Mouse (Mus musculus) embryo, embryonic 10.5 days (tissue): Measurements from ENCODE around the gene Gm44805.
A peak's percentile ranks its signal among the peaks of the same experiment; 100 is the strongest.

ENCODE experiments used
- DNase-seq: peaks from one replicate; pipeline ENCODE4 v3.0.0-alpha.2; 2015; ENCODE audit warnings: low spot score

The Gm44805 gene

DNA sequence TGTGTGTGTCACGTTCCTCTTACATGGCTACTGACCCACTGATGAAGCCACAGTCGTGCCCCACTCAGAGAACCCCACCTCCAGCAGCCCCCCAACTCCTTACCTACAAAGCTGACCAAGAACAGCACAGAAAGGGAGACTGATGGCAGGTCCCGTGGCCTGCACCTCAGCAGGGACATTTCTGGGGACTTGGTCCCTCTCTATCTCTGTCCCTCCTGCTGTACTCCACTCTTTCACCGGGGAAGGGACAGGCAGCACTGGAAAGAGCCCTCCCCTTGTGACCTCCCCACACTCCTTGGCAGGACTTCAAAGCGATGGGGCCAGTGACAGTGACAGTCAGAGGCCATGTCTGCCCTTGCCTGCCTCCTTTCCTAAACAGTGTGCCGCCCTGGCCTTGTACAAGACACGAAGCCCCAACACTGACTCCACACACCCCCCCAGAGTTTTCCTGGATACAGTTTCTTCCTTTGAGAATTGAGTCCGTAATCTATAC lies at the start of gene Gm44805, which contains the start of gene Apoc4:
TSS of gene Gm44805 (minus strand) at position 222 of the 493 bp plus-strand sequence.
TSS of gene Apoc4 (minus strand) at position 278 of the 493 bp plus-strand sequence.
- DNase-seq: no peak

DNA sequence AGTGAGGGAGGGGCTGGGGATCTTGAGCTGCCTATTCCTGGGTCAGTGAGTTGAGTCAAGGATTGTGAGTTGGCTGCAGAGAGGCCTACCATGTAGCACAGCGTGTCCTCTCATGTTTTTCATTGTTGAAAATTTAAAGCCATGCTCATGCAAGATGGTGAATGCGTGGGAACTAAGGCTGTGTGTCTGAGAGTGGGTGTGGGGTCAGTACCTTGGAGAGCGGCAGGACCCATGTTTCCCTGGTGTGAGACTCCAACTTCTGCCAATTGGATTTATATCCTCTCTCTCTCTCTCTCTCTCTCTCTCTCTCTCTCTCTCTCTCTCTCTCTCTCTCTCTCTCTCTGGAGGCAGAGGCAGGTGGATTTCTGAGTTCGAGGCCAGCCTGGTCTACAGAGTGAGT lies 45.3 kb upstream of the Gm44805 start:
- DNase-seq: no peak

DNA sequence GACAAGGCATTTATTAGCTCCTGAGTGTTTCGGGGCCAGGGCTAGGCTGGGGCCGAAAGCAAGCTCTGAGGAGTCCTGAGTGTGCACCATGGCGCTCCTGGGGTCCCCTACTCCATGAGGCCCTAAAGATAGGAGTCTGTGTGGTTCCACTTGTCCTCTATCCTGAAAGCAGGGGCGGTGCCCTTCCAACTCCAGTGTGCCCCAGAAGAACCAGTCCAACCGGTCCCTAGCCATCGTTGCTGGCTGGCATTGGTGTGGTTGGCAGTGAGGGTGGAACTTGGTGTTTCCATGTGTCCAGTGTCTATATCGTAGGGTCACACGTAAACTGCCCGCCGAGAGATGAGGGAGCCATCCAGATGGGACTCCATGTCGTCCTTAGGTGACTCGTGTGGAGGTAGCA lies 42.9 kb upstream of the Gm44805 start:
- no peak for DNase-seq

DNA sequence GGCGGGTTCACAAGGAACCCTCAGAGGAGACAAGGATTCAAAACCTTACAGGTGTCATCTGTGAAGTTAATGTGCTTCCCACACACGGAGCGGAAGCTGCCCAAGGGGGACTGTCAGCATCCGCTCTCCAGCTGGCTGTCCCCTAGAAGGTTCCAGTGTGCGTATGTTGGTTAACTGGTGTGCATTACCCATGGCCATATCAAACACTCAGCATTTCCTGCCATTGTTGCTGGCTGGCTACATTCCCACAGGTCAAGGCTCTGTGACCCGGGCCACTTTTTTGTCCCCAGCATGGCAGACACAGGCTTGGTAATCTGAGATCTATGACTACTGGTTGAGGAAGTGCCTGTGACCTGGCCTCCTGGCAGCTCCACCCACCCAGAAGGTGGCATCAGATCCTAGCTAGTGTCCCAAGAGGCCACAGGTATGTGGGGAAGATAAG lies 41.6 kb upstream of the Gm44805 start:
- no peak for DNase-seq

DNA sequence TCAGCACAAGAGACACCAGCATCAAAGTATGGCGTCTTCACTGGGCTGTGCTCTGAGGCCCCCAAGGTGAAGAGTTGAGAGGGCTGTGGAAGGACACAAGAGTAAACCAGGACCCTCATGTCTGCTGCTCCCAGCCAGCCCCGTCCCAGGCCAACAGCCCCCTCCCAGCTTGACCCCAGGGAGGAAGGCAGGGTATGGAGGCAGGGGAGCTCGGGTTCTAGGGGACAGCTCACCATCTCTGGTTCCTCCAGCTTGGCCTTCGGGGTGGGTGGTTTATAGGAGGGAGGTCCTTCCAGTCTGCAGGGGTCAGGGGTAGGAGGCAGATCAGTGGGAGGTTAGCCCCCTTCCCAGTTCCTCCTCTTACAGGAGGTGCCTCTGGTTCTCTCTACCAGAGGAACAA lies 38.0 kb upstream of the Gm44805 start:
- DNase-seq: no peak

DNA sequence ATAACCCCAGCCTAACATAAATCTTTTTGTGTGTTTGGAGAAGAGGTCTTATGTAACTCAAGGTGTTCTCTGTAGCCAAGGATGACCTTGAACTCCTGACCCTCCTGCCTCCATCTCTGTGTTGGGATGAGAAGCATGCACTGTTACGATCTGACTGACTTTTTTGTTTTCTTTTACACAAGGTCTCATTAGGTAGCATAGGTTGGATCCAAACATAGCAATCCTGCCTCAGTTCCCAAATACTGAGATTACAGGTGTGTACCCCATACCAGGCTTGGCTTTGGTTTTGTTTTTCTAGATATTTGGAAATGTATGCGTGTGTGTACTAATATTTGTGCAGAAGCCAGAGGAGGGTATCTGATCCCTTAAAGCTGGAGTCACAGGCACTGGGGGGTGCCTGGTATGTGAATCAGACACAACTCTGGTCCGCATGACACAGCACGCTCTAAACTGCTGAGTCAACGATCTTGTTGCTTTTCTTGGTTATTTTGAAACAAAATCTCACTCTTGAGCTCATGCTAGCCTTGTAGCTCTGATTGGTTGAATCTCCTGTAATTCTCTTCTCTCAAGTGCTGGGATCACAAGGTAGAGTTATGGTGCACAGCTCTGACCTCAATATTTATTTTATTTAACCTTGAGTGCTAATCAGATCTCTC lies 37.2 kb upstream of the Gm44805 start:
- DNase-seq: no peak

DNA sequence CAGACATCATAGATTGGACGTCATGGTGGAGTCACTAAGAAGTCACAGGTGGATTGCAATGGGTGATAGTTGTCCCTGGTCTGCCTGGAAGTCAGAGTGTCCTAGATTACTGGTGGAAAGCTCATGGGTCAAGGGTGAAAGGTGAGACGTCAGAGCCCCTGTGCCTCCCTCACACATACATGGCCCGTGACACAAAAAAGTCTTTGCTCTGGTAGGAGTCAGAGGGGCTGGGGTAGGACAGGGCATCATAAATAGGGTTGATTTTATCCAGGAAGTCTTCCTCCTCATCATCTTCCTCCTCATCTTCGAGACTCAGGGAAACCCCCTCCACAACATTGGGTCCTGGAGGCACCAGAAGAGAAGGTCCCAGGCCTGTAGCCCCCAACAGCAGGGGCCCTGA lies 36.1 kb upstream of the Gm44805 start:
- no peak for DNase-seq

DNA sequence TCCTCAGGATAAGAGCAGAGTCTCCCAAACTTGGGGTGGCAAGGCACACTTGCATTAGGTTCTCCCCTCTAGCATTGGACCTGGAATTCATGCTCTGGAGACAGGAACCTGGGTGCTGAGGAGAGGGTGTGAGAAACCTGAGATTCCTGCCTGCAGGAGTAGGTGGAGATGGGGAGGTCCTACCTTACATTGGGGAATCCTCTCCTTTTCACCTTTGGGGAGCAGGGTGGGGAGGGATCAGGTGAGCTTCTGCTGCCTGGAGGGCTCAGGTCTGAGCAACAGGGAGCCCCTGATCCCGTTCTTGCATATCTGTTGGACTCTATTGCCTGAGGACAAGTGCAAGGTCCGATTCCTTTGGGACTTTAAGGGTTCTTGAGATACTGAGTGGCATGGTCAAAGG lies 35.6 kb upstream of the Gm44805 start:
- no peak for DNase-seq

DNA sequence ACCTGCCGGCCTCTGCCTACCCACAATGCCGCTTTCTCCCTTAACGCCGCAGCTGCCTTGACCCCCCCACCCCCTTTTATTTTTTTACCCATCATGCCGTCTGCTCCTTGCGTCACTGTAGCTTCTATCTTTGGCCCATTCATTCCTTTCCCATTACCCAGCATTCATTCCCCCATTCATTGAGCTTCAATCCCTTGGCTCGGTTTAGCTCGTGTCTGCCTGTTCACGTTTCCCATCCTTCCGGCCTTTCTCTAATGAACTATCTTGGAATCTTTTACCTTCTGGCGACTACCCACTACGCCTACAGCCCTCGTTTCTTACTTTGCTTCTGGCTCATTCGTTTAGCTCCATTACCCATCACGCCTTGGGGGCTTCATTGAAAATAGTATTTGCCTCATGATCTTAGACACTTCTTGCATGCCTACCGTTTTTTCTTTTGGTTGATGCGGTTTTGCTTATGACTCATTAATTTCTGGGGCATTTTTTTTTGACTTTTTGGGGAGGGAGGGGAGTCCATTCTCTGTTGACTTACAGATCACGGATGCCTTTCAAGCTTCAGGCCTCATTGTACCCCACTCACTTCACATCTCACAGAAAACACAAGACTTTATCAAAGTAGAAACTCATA lies 34.9 kb upstream of the Gm44805 start:
- DNase-seq: no peak

DNA sequence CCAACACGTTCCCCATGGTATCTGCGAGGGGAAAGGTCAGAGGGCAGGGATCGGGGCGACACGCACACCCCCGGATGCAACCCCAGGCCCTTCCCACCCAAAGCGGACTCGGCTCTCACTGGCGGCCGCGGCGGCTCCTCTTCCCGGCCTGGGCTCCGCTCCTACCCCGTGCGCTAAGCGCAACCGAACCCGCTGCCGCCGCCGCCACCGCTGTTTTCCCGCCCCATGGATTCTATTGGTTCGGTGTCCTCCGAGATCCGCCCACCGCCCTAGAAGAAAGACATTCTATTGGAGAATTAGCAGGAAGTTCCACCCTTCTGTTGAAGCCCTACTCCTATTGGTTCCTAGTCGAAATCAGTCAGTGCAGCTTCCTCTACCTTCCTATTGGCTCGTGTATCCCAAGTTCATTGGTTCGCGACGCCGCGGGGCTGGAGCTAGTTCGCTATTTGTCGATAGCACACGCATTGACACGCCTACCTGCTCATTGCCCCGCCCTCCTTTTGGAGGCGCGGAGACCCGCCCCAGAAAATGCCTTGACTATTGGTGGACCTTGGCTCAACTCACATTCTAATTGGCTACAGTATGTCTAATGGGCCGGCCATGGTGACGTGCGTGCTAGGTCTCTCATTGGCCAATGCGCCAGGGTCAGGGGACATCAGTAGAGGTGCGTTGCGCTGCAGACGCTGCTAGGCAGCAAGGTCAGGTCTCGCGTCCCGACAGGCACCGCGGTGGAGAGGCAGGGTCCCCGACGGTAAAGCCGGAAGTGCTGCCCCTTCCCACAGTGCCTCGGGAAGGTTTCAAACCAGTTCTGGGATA lies 34.2 kb upstream of the Gm44805 start, which contains the start of gene Tomm40:
TSS of gene Tomm40 (minus strand) at position 200 of the 816 bp plus-strand sequence.
- DNase-seq: peak; percentile 100

DNA sequence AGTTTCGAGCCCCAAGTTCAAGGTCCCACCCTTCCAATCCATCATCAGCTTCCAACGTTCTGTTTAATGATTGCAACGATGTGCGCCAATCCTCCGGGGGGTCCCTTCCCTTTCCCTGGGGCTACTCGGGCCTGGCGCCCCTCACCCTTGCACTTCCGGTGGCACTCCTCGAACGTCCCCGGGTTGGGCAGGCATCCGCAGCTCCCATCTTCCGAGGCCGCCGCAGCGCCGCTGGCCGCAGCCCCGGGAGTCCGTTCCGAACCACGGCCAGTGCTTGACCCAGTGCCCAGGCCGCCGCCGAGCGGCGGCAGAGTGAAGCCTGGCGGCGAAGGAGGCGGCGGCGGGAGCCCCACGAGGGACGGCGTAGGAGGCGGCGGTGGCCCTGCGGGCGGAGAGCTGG lies 33.6 kb upstream of the Gm44805 start:
- DNase-seq: no peak

DNA sequence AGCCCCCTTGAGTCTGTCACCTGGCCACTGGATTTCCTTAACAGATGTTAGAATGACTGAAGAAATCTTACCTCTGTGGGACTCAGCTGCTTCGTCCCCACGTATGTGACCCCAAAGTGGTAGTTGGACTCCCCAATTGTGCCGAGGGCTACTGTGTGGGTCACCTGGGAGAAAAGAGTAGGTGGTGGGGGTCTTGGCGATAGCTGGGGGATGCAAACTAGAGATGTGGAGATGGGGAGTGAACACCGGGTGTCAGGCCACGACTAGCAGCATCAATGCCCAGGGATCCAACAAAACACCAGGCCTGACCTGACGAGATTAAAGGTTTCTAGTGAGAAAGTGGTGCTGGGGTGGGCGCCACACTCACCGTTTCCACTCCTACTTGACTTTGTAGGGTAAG lies 32.4 kb upstream of the Gm44805 start:
- no peak for DNase-seq

DNA sequence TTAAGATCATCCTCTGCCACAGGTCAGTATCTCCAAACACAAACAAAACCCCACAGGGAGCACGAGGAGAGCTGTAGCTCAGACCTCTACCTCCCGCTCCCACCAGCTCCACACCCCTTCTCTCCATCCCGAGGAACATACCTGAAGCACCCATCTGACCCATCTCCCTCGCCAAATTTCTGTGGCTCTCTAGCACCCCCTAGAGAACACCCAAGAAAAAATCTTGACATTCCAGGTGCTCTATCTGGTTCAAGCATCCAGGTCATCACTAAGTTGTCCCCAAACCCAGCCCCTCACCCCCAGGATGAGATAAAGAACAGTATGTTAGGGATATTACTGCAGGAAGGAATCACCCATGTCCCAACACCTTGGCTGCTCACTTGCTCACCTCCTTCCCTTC lies 32.0 kb upstream of the Gm44805 start:
- peak; percentile 38 for DNase-seq

DNA sequence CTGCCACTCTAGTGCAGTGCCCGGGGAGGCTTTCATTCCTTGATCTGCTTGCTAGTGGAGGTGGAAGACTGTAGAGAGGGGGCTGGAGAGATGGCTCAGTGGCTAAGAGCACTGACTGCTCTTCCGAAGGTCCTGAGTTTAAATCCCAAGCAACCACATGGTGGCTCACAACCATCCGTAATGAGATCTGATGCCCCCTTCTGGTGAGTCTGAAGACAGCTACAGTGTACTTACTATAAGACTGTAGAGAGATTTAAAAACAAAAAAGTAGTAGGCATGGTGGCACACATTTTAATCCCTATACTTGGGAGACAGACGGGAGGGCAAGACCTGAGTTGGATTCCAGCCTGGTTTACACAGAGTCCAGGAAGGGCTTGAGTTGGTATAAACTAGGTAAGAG lies 31.2 kb upstream of the Gm44805 start:
- DNase-seq: peak; percentile 33

DNA sequence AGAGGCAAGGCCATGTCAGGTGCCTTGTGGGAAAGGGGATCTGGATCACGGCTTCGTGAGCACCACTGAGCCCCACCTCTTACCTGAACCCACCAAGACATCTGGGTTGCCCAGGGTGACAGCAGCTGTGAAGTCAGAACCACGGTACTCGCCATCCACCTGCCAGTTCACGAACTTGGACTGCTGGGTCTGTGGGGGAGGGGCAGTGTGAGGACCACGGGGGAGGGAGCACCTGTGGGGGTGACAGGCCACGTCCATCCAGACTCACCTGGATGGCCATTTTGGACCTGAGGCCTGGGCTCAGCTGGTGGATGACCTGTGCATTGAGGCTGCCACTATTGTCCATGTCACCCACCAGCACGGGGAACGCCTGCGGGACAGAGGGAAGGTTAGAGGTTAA lies 29.4 kb upstream of the Gm44805 start:
- DNase-seq: no peak

DNA sequence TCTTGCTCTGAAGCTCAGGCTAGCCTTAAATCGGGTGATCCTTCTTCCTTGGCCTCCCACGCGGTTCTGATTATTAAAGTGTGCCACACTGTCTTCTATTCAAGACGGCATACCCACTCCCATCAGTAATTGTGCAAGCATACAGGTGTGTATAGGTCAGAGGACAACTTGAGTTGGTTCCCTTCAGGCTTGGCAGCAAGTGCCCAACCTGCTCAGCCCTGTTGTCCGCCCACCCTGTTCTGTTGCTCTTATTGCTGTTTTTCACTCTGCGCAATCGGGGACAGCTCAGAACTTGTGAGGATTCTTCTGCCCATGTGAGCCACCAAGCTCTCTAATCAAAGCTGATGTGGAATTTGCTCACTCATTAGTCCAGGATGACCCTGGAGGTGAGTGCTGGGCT lies 24.0 kb upstream of the Gm44805 start:
- DNase-seq: no peak

DNA sequence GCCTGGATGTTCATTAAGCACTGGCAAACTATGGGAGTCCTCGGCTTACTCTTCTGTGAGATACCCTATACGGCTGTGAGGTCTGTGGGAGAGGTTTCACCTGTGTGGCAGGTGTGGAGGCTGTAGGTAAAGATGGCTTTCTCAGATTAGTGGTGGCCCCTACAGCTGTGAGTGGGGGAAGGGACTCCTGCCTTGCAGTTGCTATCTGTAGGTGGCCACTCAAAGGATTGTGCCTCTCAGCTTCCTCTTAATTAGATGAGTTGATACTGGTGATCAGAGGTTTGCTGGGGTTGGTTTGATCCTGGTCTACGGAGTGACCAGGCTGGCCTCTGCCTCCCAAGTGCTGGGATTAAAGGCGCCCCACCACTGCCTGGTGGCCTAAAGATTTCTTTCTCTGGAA lies 23.3 kb upstream of the Gm44805 start:
- DNase-seq: no peak

DNA sequence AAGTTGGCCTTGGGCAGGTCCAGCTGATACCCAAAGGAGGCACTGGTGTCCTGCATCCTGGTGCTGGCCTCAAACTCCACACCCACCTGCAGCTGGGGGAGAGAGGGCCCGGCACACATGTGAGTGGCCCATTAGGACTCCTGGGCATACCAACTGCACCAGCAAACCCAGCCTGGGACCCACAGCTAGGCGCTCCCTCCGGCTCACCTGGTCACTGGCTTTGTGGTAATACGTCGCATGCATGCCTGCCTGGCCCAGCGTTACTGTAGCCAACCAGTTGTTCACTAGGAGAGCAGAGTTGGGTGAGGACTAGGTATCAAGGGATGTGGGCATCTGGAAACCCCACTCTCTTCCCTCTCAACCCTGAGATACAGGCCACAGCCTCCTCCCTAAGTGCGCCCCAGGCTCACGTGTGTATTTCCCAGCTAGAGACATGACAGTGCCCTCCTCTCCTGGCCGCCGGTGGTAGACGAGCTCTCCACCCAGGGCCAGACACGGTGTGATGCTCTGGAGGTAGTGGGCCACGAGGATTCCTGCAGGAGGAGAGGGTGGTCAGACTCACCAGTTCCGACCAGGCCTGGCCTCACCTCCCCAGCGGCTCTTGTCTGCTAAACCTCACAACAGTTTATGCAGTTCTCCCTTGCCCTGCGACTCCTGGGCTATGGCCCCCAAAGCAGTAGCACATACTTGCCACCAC lies 21.8 kb upstream of the Gm44805 start:
- DNase-seq: no peak

DNA sequence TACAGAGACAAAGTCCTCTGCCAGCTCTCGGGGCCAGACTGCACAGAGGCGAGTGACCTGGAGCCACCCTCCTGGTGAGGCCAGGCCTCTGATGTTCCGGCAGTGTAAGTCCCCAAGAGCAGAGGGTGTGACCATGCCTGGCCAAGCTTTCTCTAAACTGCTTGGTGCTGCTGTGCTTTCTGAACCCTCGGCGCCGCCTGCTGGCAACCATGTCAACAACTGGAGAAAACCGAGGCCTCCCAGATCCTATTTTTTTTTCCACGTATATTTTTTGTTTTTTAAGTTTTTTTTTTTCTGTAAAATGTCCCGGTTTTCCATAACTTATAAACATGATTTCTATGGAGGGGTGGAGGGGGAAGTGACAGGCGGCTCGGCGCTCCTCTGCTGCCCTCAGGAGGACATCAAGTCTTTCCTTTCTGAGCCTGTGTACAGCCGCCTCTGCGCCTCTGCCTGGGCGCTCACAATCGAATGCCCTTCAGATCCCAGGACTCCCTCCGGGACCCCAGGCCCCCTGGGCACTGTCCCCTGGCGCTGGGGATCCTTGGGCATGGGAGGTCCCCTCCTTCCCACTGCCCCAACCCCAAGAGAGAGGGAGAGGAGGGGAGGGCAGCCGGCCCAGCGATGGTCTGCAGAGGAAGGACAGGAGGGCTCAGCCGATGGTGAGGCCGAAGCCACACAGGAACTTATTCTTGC lies 20.0 kb upstream of the Gm44805 start:
- DNase-seq: peak; percentile 80

DNA sequence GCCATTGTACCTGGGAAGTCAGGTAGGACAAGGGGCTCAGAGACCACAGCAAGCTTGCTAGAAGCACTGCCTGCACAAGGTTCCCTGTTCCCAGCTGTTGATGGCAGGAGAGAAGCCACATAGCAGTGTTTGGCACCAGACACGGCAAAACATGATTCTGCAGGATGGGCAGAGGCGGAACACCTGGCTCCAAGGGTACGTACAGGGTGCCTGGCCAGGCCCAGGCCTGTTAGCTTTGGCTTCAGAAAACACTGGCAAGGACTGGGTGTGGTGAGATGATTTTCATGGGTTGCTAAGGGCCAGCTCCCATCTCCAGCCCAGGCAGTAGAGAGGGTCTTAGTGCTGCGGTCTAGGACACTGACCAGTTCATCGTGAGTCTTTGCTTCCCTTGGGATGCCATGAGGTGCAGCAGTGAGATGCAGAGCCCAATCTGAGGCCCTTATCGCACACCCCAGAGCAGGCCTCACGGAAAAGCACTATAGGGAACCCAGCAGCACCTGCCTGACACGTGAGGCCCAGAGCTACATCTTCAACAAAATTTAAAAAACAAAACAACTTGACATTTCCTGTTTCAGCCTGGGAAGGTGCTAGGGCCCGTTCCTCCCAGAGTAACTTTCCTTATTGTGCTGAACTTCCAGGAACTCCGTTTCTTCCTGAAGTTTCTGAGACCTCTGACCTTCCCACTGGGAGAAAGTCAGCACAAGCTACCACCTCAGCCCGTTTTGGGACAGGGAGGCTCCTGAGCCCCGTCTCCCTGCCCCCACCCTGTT lies 19.3 kb upstream of the Gm44805 start:
- DNase-seq: no peak

DNA sequence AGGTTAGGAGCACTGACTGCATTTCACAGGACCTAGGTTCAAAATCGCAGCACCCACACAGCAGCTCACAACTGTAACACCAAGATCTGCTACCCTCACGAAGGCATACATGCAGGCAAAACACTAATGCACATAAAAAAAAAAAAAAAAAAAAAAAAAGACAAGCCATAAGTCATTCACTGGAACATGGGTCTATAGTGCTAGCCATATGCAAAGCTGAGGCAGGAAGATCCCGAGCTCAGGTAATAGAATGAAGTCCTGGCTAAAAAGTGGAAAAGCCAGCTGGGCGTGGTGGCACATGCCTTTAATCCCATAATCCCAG lies 18.6 kb upstream of the Gm44805 start:
- no peak for DNase-seq
